Mouse (Mus musculus) lung, adult 2 months (tissue): ENCODE results near the gene Spink2.

Experiments
- CTCF ChIP-seq: fragments of 200-500 bp; IDR thresholded peaks from 2 replicates; pipeline ENCODE4 v1.5.1; 2011; ENCODE audit warnings: mild to moderate bottlenecking, low read length, control low read depth; ENCODE audit not compliant: insufficient read depth
- POLR2A ChIP-seq: fragments of 200-500 bp; IDR thresholded peaks from 2 replicates; pipeline ENCODE4 v1.6.1; 2011; ENCODE audit warnings: low read depth, mild to moderate bottlenecking, control low read depth, low read length, borderline replicate concordance; ENCODE audit errors: extremely low read depth

GRCm38 (mm10) chr5:77183338-77183737 is 27.9 kb downstream of the Spink2 start:
- TF ChIP-seq CTCF (no peak), POLR2A (no peak)
